Mouse (Mus musculus) spleen, adult 18-20 months (tissue): ENCODE results near the gene Cacna1i.

ENCODE experiments used
- DNase-seq, 2 experiments: peaks; one replicate each; pipeline ENCODE4 v3.0.0; 2022; ENCODE audit warnings: mixed read lengths in 2 of 2

Gene Cacna1i

DNA sequence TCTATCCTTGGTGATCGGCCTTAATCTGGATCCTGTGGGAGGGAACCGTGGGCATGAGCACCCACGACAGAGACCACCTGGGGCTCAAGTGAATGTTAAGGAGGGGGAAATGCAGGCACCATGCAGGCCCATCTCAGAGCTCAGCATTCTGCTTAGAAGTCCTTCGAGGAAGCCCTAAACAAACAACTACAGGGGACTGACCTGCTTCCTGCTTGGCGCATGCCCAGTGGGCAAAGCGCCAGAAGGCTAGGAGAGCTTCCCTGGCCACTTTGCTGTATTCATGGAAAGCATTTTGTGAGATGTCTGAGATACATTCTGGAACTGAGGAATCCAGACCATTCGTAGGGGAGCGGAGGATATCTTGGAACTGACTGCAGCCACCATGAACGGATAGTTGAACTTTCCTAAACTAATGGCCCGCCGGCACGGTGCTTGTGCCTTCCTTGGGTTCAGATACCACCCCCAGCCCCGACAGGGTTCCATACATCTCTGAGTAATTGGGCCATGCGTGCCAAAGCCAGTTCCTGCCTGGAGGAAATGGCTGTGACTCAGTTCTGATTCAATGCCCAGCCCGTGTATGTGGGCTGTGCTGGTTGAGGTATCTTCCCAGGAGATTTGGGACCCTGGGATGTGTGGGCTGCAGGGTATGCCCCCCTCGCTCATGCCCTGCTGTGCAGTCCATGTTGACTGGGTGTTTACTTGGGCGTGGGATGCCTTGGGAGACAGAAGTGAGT lies 127.1 kb downstream of the Cacna1i start:
- no peak for DNase-seq

DNA sequence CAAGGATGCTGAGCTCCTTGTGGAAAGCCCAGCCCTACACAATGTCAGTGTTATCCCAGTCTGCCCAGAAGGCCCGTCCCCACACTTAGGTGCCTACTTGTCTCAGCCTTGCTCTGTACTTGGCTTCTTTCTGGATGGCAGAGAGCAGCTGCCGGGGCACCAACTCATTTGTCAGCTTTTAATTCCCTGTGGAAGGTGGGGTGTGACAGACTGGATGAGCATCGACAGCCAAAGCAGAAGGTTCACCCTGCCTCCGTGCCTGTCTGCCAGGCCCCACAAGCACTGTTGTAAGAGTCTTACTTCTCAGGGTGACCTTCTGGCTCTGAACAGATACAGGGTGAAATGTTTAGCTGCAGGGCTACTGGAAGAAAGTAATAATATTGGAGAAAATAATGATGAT lies 128.1 kb downstream of the Cacna1i start:
- DNase-seq = no peak

DNA sequence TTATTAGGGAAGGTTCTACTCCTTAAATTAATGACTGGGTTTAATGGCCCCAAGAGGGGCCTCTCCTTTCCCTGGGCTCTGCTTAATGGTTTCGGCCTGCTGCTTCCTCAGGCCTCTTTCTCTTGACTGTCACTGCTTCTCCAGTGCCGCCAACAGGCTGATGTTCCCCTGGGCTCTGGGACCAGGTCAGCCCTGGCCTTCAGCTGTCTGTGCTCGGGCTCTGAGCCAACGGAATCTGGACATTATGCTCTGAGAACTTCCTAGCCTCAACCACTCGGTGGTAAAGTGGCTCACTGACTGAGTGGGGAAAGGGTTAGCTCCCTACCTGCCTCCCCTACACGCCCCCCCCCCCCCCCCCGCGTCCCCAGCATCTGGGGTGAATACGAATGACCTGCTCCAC lies 130.0 kb downstream of the Cacna1i start:
- DNase-seq = no peak

DNA sequence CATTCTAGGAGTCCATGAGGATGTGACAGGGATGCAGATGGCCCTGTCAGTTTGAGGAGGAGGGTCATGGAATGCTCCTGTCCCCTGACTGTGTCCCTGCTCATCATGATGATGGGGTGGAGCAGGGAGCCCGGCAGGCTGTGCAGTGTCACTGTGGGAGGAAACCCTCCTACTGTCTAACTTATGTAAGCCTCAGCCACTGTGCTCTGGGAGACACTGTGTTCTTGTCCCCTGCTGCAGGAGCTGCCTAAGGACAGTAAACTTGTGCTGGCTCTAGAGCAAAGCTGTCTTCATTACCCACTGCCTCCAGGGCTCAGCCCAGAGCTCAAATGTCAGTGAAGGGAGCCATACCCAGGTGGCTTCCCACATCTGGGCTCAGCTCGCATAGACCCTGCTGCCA lies 131.1 kb downstream of the Cacna1i start:
- DNase-seq = no peak

DNA sequence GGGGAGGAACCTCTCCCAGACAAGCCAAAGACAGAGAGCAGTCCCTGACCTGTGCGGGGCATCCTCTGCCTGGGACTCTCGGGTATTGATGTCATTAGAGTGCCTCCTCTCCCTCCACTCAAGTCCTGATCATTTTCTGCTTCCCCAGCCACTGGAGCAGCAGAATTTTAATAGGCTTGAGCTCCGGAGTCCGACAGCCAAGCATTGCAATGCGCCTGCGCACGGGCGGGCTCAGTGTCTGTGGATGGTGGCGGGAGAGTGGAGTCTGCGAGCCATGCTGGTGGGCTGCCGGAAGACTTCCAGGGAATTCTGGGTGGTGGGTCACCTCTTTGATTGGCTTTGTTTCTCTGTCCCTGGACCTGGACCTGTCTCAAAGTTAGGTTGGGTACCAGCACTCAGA lies 143.3 kb downstream of the Cacna1i start:
- DNase-seq = no peak

DNA sequence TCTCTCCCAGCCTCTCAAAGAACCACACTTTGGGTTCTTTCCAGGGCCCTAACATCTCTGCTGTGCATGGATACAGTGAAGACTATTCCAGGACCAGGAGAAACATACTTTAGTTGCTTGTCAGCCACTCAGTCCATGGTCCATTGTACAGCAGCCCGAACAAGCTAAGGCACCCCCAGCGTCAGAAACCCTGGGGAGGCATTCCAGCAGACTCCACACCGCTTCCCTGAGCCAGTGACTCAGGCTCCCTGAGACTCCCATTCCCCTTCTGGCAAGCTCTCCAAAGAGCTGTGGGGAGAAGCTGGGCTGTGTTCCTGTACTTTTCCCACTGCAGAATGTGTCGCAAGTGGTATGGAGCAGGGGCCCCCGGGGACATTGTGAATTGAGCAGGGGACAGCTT lies 149.9 kb downstream of the Cacna1i start:
- no peak for DNase-seq

DNA sequence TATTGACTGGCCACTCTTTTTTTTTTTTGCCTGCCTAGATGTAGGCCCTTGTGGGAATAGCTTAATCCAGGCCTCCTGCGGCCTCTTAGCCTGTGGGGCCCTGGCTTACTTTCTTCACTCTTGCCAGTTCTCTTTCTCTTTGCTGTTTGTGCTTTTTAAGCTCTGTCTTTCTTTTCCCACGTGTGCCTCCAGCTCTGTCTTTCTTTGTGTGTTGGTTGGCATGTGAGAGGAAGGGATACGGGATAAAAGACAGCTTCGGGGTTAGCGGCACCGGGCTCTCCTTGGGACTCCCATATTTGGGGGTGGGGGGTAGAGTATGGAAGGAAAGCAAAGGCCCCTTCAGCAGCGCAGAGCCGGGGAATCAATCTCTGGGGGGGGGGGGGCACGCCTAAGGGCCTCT lies 151.0 kb downstream of the Cacna1i start:
- DNase-seq = no peak

DNA sequence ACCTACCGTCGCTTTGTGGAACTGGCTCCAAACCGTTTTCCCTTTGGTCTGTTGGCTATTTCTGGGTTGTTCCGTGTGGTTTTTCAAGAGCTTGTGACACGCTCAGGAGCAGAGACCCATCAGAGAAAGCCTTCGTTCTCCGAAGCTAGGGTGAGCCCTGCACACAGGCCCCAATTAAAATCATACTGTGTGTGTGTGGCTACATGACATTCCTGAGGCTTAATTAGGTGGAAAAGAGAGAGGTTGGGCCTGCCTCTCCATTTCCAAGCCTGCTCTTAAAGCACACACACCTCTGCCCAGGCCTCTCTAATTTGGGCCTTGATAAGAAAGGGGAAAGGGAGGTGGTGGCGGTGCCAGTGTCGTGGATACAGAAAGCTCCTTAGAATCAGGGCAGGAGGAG lies 151.4 kb downstream of the Cacna1i start:
- no peak for DNase-seq

DNA sequence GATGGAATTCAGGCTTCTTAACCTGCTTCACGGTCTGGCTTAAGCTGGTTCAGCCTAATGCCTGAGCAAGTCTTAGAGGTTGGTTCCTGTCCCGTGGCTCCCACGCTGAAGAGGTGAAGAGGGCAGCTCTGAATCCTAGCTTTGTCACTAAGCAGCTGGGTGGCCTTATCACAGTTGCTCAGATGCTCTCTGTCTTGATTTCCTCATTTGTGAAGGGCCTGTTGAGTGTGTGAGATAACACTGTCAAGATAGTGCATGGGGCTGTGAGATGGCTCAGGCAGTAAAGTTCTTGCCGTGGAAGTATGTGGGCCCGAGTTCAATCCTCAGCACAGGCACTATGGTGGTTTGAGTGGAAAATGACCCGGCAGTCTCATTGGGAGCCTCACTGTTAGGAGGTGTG lies 153.2 kb downstream of the Cacna1i start:
- DNase-seq = no peak

DNA sequence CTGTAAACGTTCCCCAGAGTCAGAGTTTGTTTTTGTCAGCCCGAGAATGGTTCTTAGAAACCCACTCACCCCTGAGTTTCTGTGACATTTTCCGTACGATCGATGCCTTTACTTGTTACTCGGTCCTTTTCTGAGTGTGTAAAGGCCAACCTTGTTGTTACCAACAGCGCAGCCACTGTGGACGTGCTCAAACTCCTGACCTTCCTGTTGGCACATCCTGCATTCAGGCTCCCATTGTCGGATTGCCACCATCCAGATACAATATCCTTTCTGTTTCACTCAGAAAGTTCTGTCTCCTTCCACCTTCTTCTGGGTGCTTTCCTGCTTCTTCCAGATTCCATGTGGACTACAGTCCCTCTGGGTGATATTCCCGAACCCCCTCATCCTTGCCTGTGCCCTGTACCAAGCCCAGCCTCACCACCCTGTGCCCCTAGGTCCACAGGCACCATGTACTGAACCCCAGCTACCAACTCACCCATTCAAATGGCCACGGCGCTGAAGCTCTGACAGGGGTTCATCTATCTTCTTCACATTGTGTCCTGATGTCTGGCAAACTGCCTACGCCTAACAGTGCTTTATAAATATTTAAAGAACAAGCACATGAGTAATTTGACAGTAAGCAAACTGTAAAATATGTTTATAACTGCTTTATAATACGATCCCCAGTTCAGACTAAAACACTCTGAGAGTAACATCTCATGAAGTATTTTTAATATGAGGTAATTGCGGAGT lies 159.1 kb downstream of the Cacna1i start:
- no peak for DNase-seq
